Mouse (Mus musculus): ENCODE measurements at regions not wholly inside any gene's neighbourhood (a gene's known extent, or its start where the extent isn't known, plus 50 kb on each side); places are given as distances from the start of the nearest gene placed in this dataset.

DNA sequence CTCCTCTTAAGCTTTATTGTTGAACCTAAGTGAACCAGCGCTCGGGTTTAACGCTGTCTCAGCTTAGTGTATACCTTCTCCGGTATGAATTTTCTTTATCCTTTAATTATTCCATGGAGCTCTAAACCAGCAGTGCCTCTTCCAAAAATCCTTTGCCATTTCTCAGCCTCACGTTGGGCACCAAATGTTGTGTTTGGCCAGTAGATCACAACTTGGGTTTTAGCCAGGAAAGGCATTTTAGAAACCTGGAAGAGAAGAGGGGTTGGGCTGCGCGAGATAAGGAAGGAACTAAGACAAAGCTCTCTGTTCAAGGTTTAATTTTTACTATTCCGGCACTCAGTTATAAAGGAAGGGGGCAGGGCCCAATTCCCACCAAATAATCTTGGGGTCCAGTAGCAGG, 61.9 kb upstream of the Gm14444 start:
- TF ChIP-seq CTCF (IDR thresholded peaks at IDR 0.05; ENCODE audit: low read depth, low read length) (no peak), POLR2A (IDR thresholded peaks at IDR 0.05; ENCODE audit: borderline replicate concordance, low read depth, low read length) (no peak)

All from bone marrow macrophage, adult 2 months (primary cell).